Mouse (Mus musculus) cerebellum, adult 2 months (tissue): ENCODE data around the gene Zfp595.
"Not testable (repeated sequence)": the region's sequence is repeated elsewhere in the genome, so short reads cannot be mapped to it uniquely, and the experiment has no call there.

ENCODE experiments used
- CTCF ChIP-seq: fragments of 200-500 bp; IDR thresholded peaks from 2 replicates; pipeline ENCODE4 v1.5.1; 2011; ENCODE audit warnings: low read depth, mild to moderate bottlenecking, control low read depth, low read length, moderate library complexity, borderline replicate concordance; ENCODE audit not compliant: insufficient read depth
- POLR2A ChIP-seq: fragments of 200-500 bp; IDR thresholded peaks from 2 replicates; pipeline ENCODE4 v1.6.1; 2011; ENCODE audit warnings: low read length, control low read depth, borderline replicate concordance; ENCODE audit not compliant: insufficient read depth

DNA sequence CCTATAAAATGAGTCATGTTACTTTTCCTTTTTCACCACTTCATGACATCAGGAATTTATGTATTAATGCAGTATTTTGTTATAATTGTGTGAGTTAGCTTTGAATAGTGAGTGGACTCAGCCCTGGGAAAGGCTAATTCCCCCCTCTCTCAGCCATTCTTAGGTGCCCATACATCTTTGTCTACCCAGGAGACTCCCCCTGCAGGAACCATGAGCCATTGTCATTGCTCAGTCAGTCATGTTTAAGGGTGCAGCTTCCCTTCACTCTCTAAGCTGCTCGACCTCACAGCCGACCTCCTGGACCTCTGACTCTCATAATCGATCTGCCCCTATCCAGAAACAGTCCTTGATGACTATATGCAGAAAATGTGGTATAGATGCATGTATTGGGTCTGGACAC, 43.9 kb upstream of the Zfp595 start:
- TF ChIP-seq CTCF, POLR2A: not testable (repeated sequence)
